Mouse (Mus musculus): ENCODE data around the gene Prr13. TPM values are rescaled to one million over a fixed set of nuclear protein-coding genes. Genes with fewer than 3 reads are reported as not detected.

Gene Prr13
- polyA plus RNA-seq, 1 experiment = 18.5 TPM

DNA sequence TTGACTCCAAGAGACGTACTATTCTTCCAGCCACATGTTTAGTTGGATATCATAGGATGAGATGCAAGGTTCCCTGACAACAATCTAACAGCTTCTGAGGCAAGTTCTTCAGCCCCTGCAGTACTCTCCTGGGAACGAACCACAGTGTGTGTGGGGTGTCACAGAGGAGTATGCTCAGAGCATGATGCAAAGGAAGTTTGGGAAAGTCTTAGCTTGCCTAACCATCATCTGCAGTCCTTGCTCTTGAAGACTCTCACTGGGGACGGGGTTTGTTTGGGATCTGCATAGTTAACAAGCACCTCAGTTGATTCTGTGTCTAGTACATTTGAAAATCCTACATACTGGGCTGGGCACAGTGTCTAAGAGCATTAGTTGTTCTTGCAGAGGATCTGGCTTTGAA, 49.5 kb downstream of the Prr13 start:
- H3K27ac ChIP-seq (ENCODE audit: control insufficient read depth, insufficient read depth, low read depth, low read length) = no peak overlapping the region
- TF ChIP-seq CTCF (IDR thresholded peaks at IDR 0.05; ENCODE audit: control insufficient read depth, insufficient read depth, insufficient replicate concordance, low read depth, low read length) (no peak), POLR2A (IDR thresholded peaks at IDR 0.05; ENCODE audit: control insufficient read depth, low read depth, low read length) (no peak)
- H3K27me3 ChIP-seq (ENCODE audit: control insufficient read depth, insufficient read depth, low read length) = no peaks in the 10 kb centered on the region
- H3K4me3 ChIP-seq (ENCODE audit: control insufficient read depth, low read depth, low read length) = no peak overlapping the region
- H3K4me1 ChIP-seq (ENCODE audit: control insufficient read depth, insufficient read depth, low read length) = peaks cover 13% of the 10 kb centered on the region
- H3K36me3 ChIP-seq (ENCODE audit: control insufficient read depth, insufficient read depth, low read length) = no peaks in the 10 kb centered on the region

DNA sequence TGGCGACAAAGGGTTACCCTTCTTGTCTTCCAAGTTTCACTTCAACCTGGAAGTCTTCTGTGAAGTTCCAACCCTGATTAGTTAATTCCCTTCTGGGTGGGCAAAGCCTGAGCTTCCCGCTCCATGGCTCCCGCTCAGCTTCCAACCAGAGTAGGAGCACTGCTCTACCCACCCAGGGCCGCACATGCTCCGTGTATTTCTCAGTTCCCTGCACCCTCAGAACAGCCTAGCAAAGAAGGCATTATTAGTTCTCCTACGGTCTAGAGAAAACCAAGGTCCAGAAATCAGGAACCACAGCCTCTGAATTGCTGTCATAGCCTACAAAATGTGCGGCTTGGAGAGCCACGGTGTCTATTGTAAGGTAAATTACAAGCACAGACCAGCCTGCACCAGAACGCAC, 51.3 kb downstream of the Prr13 start:
- Histone ChIP-seq H3K27me3 (ENCODE audit: control insufficient read depth, insufficient read depth, low read length) (no peaks in the 10 kb centered on the region), H3K36me3 (ENCODE audit: control insufficient read depth, insufficient read depth, low read length) (no peaks in the 10 kb centered on the region), H3K4me3 (ENCODE audit: control insufficient read depth, low read depth, low read length) (peak overlapping the region; percentile 83), H3K4me1 (ENCODE audit: control insufficient read depth, insufficient read depth, low read length) (peaks cover 13% of the 10 kb centered on the region), H3K27ac (ENCODE audit: control insufficient read depth, insufficient read depth, low read depth, low read length) (peak overlapping the region; percentile 39)
- no peak for TF ChIP-seq CTCF (IDR thresholded peaks at IDR 0.05; ENCODE audit: control insufficient read depth, insufficient read depth, insufficient replicate concordance, low read depth, low read length)
- no peak for TF ChIP-seq POLR2A (IDR thresholded peaks at IDR 0.05; ENCODE audit: control insufficient read depth, low read depth, low read length)

DNA sequence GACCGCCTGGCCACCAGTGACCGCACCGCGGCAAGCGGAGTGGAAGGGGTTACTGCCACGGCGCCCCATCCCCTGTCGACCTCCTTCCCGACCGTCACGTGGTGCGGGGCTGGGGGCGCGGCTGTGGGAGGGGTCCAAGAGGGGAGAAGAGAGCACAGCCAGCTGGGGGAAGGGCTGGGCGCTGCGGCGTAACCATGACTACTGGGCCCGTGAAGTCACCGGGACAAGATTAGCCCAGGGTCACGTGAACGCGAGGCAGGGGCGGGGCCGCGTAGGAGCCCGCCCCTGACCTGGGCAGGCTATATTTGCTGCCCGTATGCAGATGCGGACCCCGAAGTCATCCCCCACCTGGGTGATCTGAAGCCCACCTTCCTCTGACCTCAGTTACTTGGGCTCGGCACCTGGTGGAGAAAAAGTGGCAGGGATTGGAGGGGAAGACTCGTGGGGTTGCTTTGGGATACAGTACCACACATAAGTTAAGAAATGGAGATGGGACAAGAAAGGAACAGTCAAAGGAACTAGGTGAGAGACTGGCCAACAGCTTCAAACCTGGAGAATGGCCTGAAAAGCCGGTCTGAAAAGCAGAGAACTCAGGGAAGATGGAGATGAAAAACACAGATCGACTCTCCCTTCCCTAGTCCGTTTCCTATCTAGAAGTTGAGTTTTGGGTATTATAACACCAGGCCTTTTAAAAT, 51.9 kb downstream of the Prr13 start:
- peaks cover 14% of the 10 kb centered on the region for H3K4me1 ChIP-seq (ENCODE audit: control insufficient read depth, insufficient read depth, low read length)

DNA sequence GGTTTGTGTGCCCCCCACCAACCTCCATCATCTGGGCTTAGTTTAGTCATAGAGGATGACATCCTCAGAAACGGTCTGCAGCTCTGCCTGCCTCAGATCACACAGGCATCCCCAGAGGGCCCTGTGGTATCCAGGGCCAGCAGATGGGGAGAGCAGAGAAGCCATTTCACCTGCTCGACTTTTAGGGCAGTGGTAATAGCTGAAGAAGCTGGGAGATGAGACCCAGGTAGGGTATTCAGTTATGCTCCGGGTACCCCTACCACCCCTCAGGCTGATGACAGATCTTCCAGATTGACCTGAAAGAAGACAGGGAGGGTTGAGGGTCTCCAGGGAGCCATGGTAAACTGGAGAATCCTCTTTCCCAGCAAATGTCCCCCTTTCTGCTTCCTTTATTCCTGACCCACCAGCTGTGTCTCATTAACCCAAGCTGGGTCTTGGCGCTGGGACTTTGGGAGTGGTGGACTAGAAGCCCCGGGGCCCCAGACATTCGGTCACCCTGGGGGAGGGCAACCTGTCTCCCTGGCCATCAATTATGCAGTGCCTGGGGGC, 52.5 kb downstream of the Prr13 start:
- H3K27me3 ChIP-seq (ENCODE audit: control insufficient read depth, insufficient read depth, low read length) = no peaks in the 10 kb centered on the region
- TF ChIP-seq CTCF (IDR thresholded peaks at IDR 0.05; ENCODE audit: control insufficient read depth, insufficient read depth, insufficient replicate concordance, low read depth, low read length) (no peak), POLR2A (IDR thresholded peaks at IDR 0.05; ENCODE audit: control insufficient read depth, low read depth, low read length) (no peak)
- peak overlapping the region; percentile 83 for H3K4me3 ChIP-seq (ENCODE audit: control insufficient read depth, low read depth, low read length)
- no peak overlapping the region for H3K27ac ChIP-seq (ENCODE audit: control insufficient read depth, insufficient read depth, low read depth, low read length)
- peaks cover 20% of the 10 kb centered on the region for H3K4me1 ChIP-seq (ENCODE audit: control insufficient read depth, insufficient read depth, low read length)
- H3K36me3 ChIP-seq (ENCODE audit: control insufficient read depth, insufficient read depth, low read length) = no peaks in the 10 kb centered on the region

More for the DNA sequence above, 51.9 kb downstream of the Prr13 start:
- Histone ChIP-seq H3K36me3 (ENCODE audit: control insufficient read depth, insufficient read depth, low read length) (no peaks in the 10 kb centered on the region), H3K4me3 (ENCODE audit: control insufficient read depth, low read depth, low read length) (peak overlapping the region; percentile 83), H3K27me3 (ENCODE audit: control insufficient read depth, insufficient read depth, low read length) (no peaks in the 10 kb centered on the region), H3K27ac (ENCODE audit: control insufficient read depth, insufficient read depth, low read depth, low read length) (peak overlapping the region; percentile 39)
- TF ChIP-seq CTCF (IDR thresholded peaks at IDR 0.05; ENCODE audit: control insufficient read depth, insufficient read depth, insufficient replicate concordance, low read depth, low read length) (0 out of 2 replicates have a peak, but pooled peaks have one; percentile 7), POLR2A (IDR thresholded peaks at IDR 0.05; ENCODE audit: control insufficient read depth, low read depth, low read length) (peak; percentile 19; the same call in 1 of the 2 replicates)

DNA sequence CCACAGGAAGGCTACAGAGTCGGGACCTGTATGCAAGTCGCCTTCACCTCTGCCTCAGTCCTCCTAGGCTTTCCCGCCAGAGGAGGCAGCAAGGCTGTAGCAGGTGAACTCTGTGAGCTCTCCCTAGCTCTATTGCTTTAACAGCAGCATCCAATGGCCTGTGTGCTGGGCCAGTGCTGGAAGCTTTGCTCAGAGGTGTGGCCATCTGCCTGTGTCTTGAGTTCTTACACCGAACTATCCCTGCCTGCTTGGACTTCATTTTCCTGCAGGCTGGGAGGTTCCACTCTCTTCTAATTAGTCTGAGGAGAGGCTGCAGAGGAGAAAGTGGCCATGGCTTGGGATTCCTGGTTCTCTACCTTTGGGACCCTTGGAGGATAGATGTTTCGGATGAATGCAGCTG, 53.2 kb downstream of the Prr13 start:
- TF ChIP-seq POLR2A (IDR thresholded peaks at IDR 0.05; ENCODE audit: control insufficient read depth, low read depth, low read length) (no peak), CTCF (IDR thresholded peaks at IDR 0.05; ENCODE audit: control insufficient read depth, insufficient read depth, insufficient replicate concordance, low read depth, low read length) (no peak)
- peaks cover 25% of the 10 kb centered on the region for H3K4me1 ChIP-seq (ENCODE audit: control insufficient read depth, insufficient read depth, low read length)
- peak overlapping the region; percentile 83 for H3K4me3 ChIP-seq (ENCODE audit: control insufficient read depth, low read depth, low read length)
- no peaks in the 10 kb centered on the region for H3K27me3 ChIP-seq (ENCODE audit: control insufficient read depth, insufficient read depth, low read length)
- H3K36me3 ChIP-seq (ENCODE audit: control insufficient read depth, insufficient read depth, low read length) = no peaks in the 10 kb centered on the region
- H3K27ac ChIP-seq (ENCODE audit: control insufficient read depth, insufficient read depth, low read depth, low read length) = no peak overlapping the region

Other genes starting within 250 kb of the Prr13 start
- 0.17 and 0.23 TPM in 2 replicates for gene Itgb7, start 227.1 kb upstream of the Prr13 start, polyA plus RNA-seq (2012; rRNA removed)
- 2.6 and 3.9 TPM in 2 replicates for gene Rarg, start 201.5 kb upstream of the Prr13 start, polyA plus RNA-seq (2012; rRNA removed)
- 0.08 and 0.10 TPM in 2 replicates for gene Gm9918, start 188.5 kb upstream of the Prr13 start, polyA plus RNA-seq (2012; rRNA removed)
- 12.1 and 14.3 TPM in 2 replicates for gene Mfsd5, start 179.6 kb upstream of the Prr13 start, polyA plus RNA-seq (2012; rRNA removed)
- 41.4 and 45.3 TPM in 2 replicates for gene Espl1, start 162.8 kb upstream of the Prr13 start, polyA plus RNA-seq (2012; rRNA removed)
- 296 and 331 TPM in 2 replicates for gene Pfdn5, start 132.9 kb upstream of the Prr13 start, polyA plus RNA-seq (2012; rRNA removed)
- gene Myg1, start 127.3 kb upstream of the Prr13 start, polyA plus RNA-seq (2012; rRNA removed) = 30.3 and 34.3 TPM in 2 replicates
- gene Aaas, start 108.3 kb upstream of the Prr13 start, polyA plus RNA-seq (2012; rRNA removed) = 41.5 and 43.5 TPM in 2 replicates
- 0.06 TPM in 1 of 2 replicates, not detected in the other for gene Sp7, start 91.8 kb upstream of the Prr13 start, polyA plus RNA-seq (2012; rRNA removed)
- 17.0 and 18.5 TPM in 2 replicates for gene Sp1, start 52.9 kb upstream of the Prr13 start, polyA plus RNA-seq (2012; rRNA removed)
- 131 and 168 TPM in 2 replicates for gene Amhr2, start 13.7 kb upstream of the Prr13 start, polyA plus RNA-seq (2012; rRNA removed)
- 1,040 and 1,129 TPM in 2 replicates for gene Pcbp2, start 11.5 kb downstream of the Prr13 start, polyA plus RNA-seq (2012; rRNA removed)
- gene Gm10337, start 44.7 kb downstream of the Prr13 start, polyA plus RNA-seq (2012; rRNA removed) = not detected in 2 replicates
- gene Map3k12, start 58.0 kb downstream of the Prr13 start, polyA plus RNA-seq (2012; rRNA removed) = 7.0 and 7.8 TPM in 2 replicates
- gene Tarbp2, start 59.2 kb downstream of the Prr13 start, polyA plus RNA-seq (2012; rRNA removed) = 335 and 372 TPM in 2 replicates
- 0.67 and 0.77 TPM in 2 replicates for gene Npff, start 65.9 kb downstream of the Prr13 start, polyA plus RNA-seq (2012; rRNA removed)
- 0.68 TPM in 1 of 2 replicates, not detected in the other for gene Gm28047, start 166.0 kb downstream of the Prr13 start, polyA plus RNA-seq (2012; rRNA removed)
- gene Atf7, start 166.4 kb downstream of the Prr13 start, polyA plus RNA-seq (2012; rRNA removed) = 33.9 and 42.9 TPM in 2 replicates
- gene Atp5g2, start 213.3 kb downstream of the Prr13 start, polyA plus RNA-seq (2012; rRNA removed) = 53.6 and 70.7 TPM in 2 replicates

Data from testis, adult 2 months (tissue).